Mouse (Mus musculus) CH12.LX (cell line): ENCODE results near the gene Skida1. TPM values are rescaled to one million over a fixed set of nuclear protein-coding genes. Genes with fewer than 3 reads are reported as not detected.

Source experiments
- DNase-seq: peaks from one replicate; pipeline ENCODE4 v3.0.0-alpha.2; 2013; ENCODE audit errors: extremely low read depth
- H3K27ac ChIP-seq: 2 replicates; pipeline ENCODE4 v1.5.1; 2012; ENCODE audit warnings: low read depth, mild to moderate bottlenecking, control low read depth, moderate library complexity; ENCODE audit not compliant: insufficient read depth
- H3K27me3 ChIP-seq: replicated peaks from 2 replicates; pipeline ENCODE3; 2012; ENCODE audit warnings: inconsistent platforms
- H3K36me3 ChIP-seq, 2 experiments: replicated peaks in 1 of 2; 2 replicates each; pipeline versions ENCODE3 to v1.6.1; 2012; ENCODE audit warnings: inconsistent platforms in 1 of 2, low read length in 1 of 2, mild to moderate bottlenecking in 1 of 2, mixed read lengths in 1 of 2, moderate library complexity in 1 of 2; ENCODE audit not compliant: control insufficient read depth in 1 of 2, insufficient read depth in 1 of 2
- H3K4me1 ChIP-seq, 2 experiments: 2 replicates each; pipeline ENCODE4 v1.6.1; 2012; ENCODE audit warnings: inconsistent platforms in 1 of 2, moderate library complexity in 1 of 2; ENCODE audit not compliant: insufficient read depth in 2 of 2, control insufficient read depth in 1 of 2
- H3K4me2 ChIP-seq: 2 replicates; pipeline ENCODE4 v1.6.1; 2012; ENCODE audit warnings: low read depth, mild to moderate bottlenecking, control low read depth; ENCODE audit not compliant: poor library complexity, insufficient read depth, severe bottlenecking
- H3K4me3 ChIP-seq, 3 experiments: fragments of 150-350 bp in 1 of 3; sonication (generic) in 1 of 3; replicated peaks in 1 of 3; 2 replicates each; pipeline versions ENCODE3 to v1.5.1; 2011 to 2012; ENCODE audit warnings: low read depth in 2 of 3, low read length in 2 of 3, mild to moderate bottlenecking in 2 of 3, moderate library complexity in 2 of 3, control low read depth in 1 of 3, improper control_type of control experiment in 1 of 3, inconsistent platforms in 1 of 3, mixed read lengths in 1 of 3; ENCODE audit not compliant: poor library complexity in 1 of 3
- H3K79me2 ChIP-seq: replicated peaks from 2 replicates; pipeline ENCODE4 v1.6.1; 2012; ENCODE audit warnings: mild to moderate bottlenecking, moderate library complexity; ENCODE audit not compliant: control insufficient read depth, poor library complexity, insufficient read depth, severe bottlenecking; ENCODE audit errors: extremely low read depth
- H3K9ac ChIP-seq: 2 replicates; pipeline ENCODE4 v1.6.1; 2012; ENCODE audit warnings: low read depth, mild to moderate bottlenecking, control low read depth, moderate library complexity; ENCODE audit not compliant: insufficient read depth
- H3K9me3 ChIP-seq: replicated peaks from 2 replicates; pipeline ENCODE3; 2012; ENCODE audit warnings: low read length, inconsistent platforms, mixed read lengths
- CHD1 ChIP-seq: IDR thresholded peaks from 2 replicates; pipeline ENCODE4 v1.6.1; 2012; ENCODE audit warnings: low read depth, low read length, improper control_type of control experiment, inconsistent platforms
- CTCF ChIP-seq, 2 experiments: IDR thresholded peaks in 1 of 2; conservative IDR thresholded peaks in 1 of 2; 2 replicates each; pipeline ENCODE4 v1.5.1; 2011 to 2012; ENCODE audit warnings: low read depth in 2 of 2, low read length in 2 of 2, improper control_type of control experiment in 1 of 2, inconsistent platforms in 1 of 2, mild to moderate bottlenecking in 1 of 2, moderate library complexity in 1 of 2
- E2F4 ChIP-seq: IDR thresholded peaks from 2 replicates; pipeline ENCODE4 v1.6.1; 2011; ENCODE audit warnings: low read depth, low read length, improper control_type of control experiment; ENCODE audit not compliant: insufficient replicate concordance
- ELF1 ChIP-seq: IDR thresholded peaks from 2 replicates; pipeline ENCODE4 v1.6.1; 2014; ENCODE audit warnings: low read depth, mild to moderate bottlenecking, inconsistent platforms, low read length, improper control_type of control experiment
- EP300 ChIP-seq: IDR thresholded peaks from 2 replicates; pipeline ENCODE4 v1.6.1; 2011; ENCODE audit warnings: low read length, improper control_type of control experiment
- GABPA ChIP-seq: IDR thresholded peaks from 2 replicates; pipeline ENCODE4 v1.6.1; 2012; ENCODE audit warnings: low read depth, low read length, improper control_type of control experiment, inconsistent platforms; ENCODE audit not compliant: insufficient replicate concordance
- KAT2A ChIP-seq: IDR thresholded peaks from 2 replicates; pipeline ENCODE4 v1.6.1; 2012; ENCODE audit warnings: low read length, improper control_type of control experiment, inconsistent platforms; ENCODE audit not compliant: insufficient replicate concordance
- MXI1 ChIP-seq: IDR thresholded peaks from 2 replicates; pipeline ENCODE4 v1.6.1; 2011; ENCODE audit warnings: mild to moderate bottlenecking, low read depth, low read length, improper control_type of control experiment
- MYC ChIP-seq: IDR thresholded peaks from 2 replicates; pipeline ENCODE4 v1.6.1; 2011; ENCODE audit warnings: low read depth, mild to moderate bottlenecking, improper control_type of control experiment, low read length
- NELFE ChIP-seq: IDR thresholded peaks from 2 replicates; pipeline ENCODE4 v1.6.1; 2011; ENCODE audit warnings: low read depth, low read length, improper control_type of control experiment
- POLR2A ChIP-seq: IDR thresholded peaks from 2 replicates; pipeline ENCODE4 v1.6.1; 2011; ENCODE audit warnings: low read depth, mild to moderate bottlenecking, improper control_type of control experiment, low read length
- RCOR1 ChIP-seq: conservative IDR thresholded peaks from 2 replicates; pipeline ENCODE4 v1.6.1; 2012; ENCODE audit warnings: low read depth, mild to moderate bottlenecking, inconsistent platforms, low read length, improper control_type of control experiment
- SIN3A ChIP-seq: IDR thresholded peaks from 2 replicates; pipeline ENCODE4 v1.6.1; 2012; ENCODE audit warnings: low read length, improper control_type of control experiment, inconsistent platforms
- SMC3 ChIP-seq: IDR thresholded peaks from 2 replicates; pipeline ENCODE4 v1.6.1; 2011; ENCODE audit warnings: low read depth, low read length, improper control_type of control experiment
- dilution Hi-C: fragments of 300-500 bp; cut with MboI; formaldehyde crosslinking; loops from 2 replicates; pipeline ENCODE4 v1.14.3; 2020; ENCODE audit warnings: low sequenced_read_pairs; ENCODE audit not compliant: extremely low pct_unique_long_range_greater_than_20kb, extremely low pct_ligation_motif_present
- in situ Hi-C: fragments of 300-500 bp; cut with MboI; formaldehyde crosslinking; loops from 3 replicates; pipeline ENCODE4 v1.14.3; 2019; ENCODE audit warnings: low sequenced_read_pairs, low pct_ligation_motif_present, low pct_unique_long_range_greater_than_20kb, mixed read lengths
- polyA plus RNA-seq: library from polyadenylated mRNA; unstranded; fragments of >175 nt; gene quantifications from 2 replicates; pipeline ENCODE4 v1.2.1, GENCODE M21; 2012; ENCODE audit warnings: low read depth; ENCODE audit not compliant: insufficient read length
- total RNA-seq, 2 experiments: library from RNA; depleted of rRNA; stranded (reverse); fragments of 300-350 nt in 1 of 2; fragments of >200 nt in 1 of 2; gene quantifications; 2 replicates each; pipeline ENCODE4 v1.2.3; 2012 to 2014

The Skida1 gene
- total and polyA plus RNA-seq, 3 experiments, result 0.35 to 0.85 (median 0.36) TPM

GRCm38 (mm10) chr2:17996858-17997257 lies 52.0 kb downstream of the Skida1 start, which contains the start of gene H2al2a:
H2al2a (minus strand) TSS chr2:17996958.
- Histone ChIP-seq H3K9me3 (no peaks in the 10 kb centered on the region), H3K79me2 (no peaks in the 10 kb centered on the region), H3K36me3 (no peaks in the 10 kb centered on the region), H3K9ac (no peak within 1 kb of the TSS), H3K4me1 (no peaks in the 10 kb centered on the region), H3K27me3 (no peaks in the 10 kb centered on the region), H3K4me3 (no peak within 1 kb of the TSS), H3K27ac (no peak within 1 kb of the TSS), H3K4me2 (no peak within 1 kb of the TSS)
- in situ Hi-C loops, result no loop called here
- no peak for DNase-seq
- no peak for TF ChIP-seq E2F4
- no peak for TF ChIP-seq SMC3
- TF ChIP-seq NELFE, result no peak
- TF ChIP-seq GABPA, result no peak
- no peak for TF ChIP-seq POLR2A
- no peak for TF ChIP-seq RCOR1
- no peak for TF ChIP-seq MXI1
- TF ChIP-seq EP300, result no peak
- no peak for TF ChIP-seq CTCF (conservative IDR thresholded peaks at IDR 0.05 in 1 of 2, IDR thresholded peaks at IDR 0.05 in 1 of 2; ENCODE audit: low read depth in 2 of 2, low read length in 2 of 2)
- no peak for TF ChIP-seq SIN3A
- TF ChIP-seq CHD1, result no peak
- no peak for TF ChIP-seq ELF1
- TF ChIP-seq KAT2A, result no peak
- no peak for TF ChIP-seq MYC
- dilution Hi-C loops, result no loop called here

Other genes with a start within 250 kb of the Skida1 start
- not detected in 2 replicates for gene H2al2a, start 52.1 kb downstream of the Skida1 start, total RNA-seq (2012; rRNA removed)
- gene H2al2a, start 52.1 kb downstream of the Skida1 start, total RNA-seq (2014; rRNA removed), result not detected in 2 replicates
- not detected in 2 replicates for gene H2al2a, start 52.1 kb downstream of the Skida1 start, polyA plus RNA-seq
- 0.67 and 0.72 TPM in 2 replicates for gene A930004D18Rik, start 11.3 kb downstream of the Skida1 start, total RNA-seq (2012; rRNA removed)
- gene A930004D18Rik, start 11.3 kb downstream of the Skida1 start, total RNA-seq (2014; rRNA removed), result 0.15 and 0.22 TPM in 2 replicates
- gene A930004D18Rik, start 11.3 kb downstream of the Skida1 start, polyA plus RNA-seq, result 1.7 and 2.0 TPM in 2 replicates
- gene Mllt10, start 6.2 kb upstream of the Skida1 start, total RNA-seq (2012; rRNA removed), result 23.4 and 27.2 TPM in 2 replicates
- gene Mllt10, start 6.2 kb upstream of the Skida1 start, total RNA-seq (2014; rRNA removed), result 22.0 and 23.0 TPM in 2 replicates
- 36.6 and 39.2 TPM in 2 replicates for gene Mllt10, start 6.2 kb upstream of the Skida1 start, polyA plus RNA-seq